Mouse (Mus musculus) forebrain, embryonic 15.5 days (tissue): ENCODE measurements around the gene Prc1. TPM values are rescaled to one million over a fixed set of nuclear protein-coding genes. Genes with fewer than 3 reads are reported as not detected.
"Not testable (repeated sequence)": the region's sequence is repeated elsewhere in the genome, so short reads cannot be mapped to it uniquely, and the experiment has no call there.

Source experiments
- ATAC-seq: fragments of 200-750 bp; cut with Nextera tagmentation; replicated peaks from 2 replicates; pipeline ENCODE4 v1.8.0; 2017; ENCODE audit warnings: mild to moderate bottlenecking, moderate TSS enrichment, moderate library complexity
- H3K27ac ChIP-seq: fragments of 300-500 bp; sonication (generic); replicated peaks from 2 replicates; pipeline ENCODE4 v1.5.1; 2015; ENCODE audit warnings: mild to moderate bottlenecking, inconsistent platforms
- H3K27me3 ChIP-seq: fragments of 300-500 bp; sonication (generic); 2 replicates; pipeline ENCODE4 v1.6.1; 2015; ENCODE audit warnings: inconsistent platforms
- H3K36me3 ChIP-seq: fragments of 300-500 bp; sonication (generic); 2 replicates; pipeline ENCODE4 v1.6.1; 2015; ENCODE audit warnings: mild to moderate bottlenecking, inconsistent platforms
- H3K4me1 ChIP-seq: fragments of 300-500 bp; sonication (generic); 2 replicates; pipeline ENCODE4 v1.6.1; 2015; ENCODE audit warnings: inconsistent platforms
- H3K4me2 ChIP-seq: fragments of 300-500 bp; sonication (generic); replicated peaks from 2 replicates; pipeline ENCODE4 v1.6.1; 2015; ENCODE audit warnings: mild to moderate bottlenecking, inconsistent platforms
- H3K4me3 ChIP-seq: fragments of 300-500 bp; sonication (generic); 2 replicates; pipeline ENCODE4 v1.5.1; 2015; ENCODE audit warnings: mild to moderate bottlenecking, inconsistent platforms
- H3K9ac ChIP-seq: fragments of 300-500 bp; sonication (generic); replicated peaks from 2 replicates; pipeline ENCODE4 v1.6.1; 2015; ENCODE audit warnings: mild to moderate bottlenecking, inconsistent platforms
- H3K9me3 ChIP-seq: fragments of 300-500 bp; sonication (generic); 2 replicates; pipeline ENCODE4 v1.6.1; 2016; ENCODE audit warnings: inconsistent platforms
- WGBS: fragments of 180-500 bp; shearing (Covaris S2); methylation state at CpG from one replicate; pipeline ENCODE4 v1.1.7; 2015; ENCODE audit warnings: mixed read lengths; 5-methylcytosine and 5-hydroxymethylcytosine counted together
- polyA plus RNA-seq: library from polyadenylated mRNA; unstranded; fragments of >200 nt; fragmentation: Nextera tagmentation; extraction: Ambion mirVana; gene quantifications from 2 replicates; pipeline ENCODE4 v1.2.1, GENCODE M21; 2015

Prc1 gene
- polyA plus RNA-seq, 1 experiment from 2014 or later: 91.2 TPM

- Histone ChIP-seq H3K4me1 (peaks cover 17% of the 10 kb centered on the region), H3K4me2 (peak overlapping the region; percentile 65), H3K27me3 (no peaks in the 10 kb centered on the region), H3K4me3 (peak overlapping the region; percentile 63), H3K9me3 (no peaks in the 10 kb centered on the region), H3K27ac (peak overlapping the region; percentile 94), H3K9ac (peak overlapping the region; percentile 71), H3K36me3 (peaks cover 35% of the 10 kb centered on the region)
- no peak for ATAC-seq
- WGBS: 17% methylated on average over 8 of the region's 8 CpGs
Measured at GRCm38 (mm10) chr7:80323336-80323735, 29.1 kb downstream of the Prc1 start.

DNA sequence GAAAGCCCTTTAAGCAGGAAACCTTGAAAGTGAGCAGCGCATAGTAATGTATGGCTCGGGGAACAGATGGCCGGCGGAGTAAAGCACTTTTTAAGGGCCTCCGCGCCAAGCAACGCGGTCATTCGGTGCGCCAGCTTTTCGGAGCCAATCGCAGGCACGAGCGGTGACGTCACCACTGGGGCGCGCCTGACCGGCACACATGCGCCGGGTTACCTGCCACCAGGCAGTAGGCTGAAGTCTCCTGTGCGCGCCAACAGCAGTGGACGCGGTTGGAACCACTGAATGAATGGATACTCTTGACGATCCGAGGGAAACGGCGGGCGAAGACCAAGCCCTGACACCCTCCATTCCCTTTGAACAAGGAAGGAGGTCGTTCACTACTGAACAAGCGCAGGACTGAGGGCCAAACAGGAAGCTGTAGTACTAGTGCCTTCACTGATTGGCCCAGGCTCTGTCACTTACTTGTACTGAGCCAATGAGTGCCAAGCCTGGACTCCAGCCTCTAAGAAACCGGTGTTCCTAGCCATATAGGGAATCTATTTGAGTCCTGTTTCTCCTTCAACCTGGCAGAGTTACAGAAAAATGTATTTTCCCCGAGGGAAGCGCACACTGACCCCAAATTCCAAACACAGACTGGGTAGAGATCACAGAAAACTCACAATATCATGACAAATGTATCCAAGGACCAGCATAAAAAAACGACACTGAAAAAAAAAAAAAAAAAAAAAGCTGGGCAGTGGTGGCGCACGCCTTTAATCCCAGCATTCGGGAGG, 30.0 kb downstream of the Prc1 start, which contains the start of gene Rccd1:
Gene Rccd1 (minus strand): TSS at position 412 of the 773 bp plus-strand sequence.
- Histone ChIP-seq H3K36me3 (peaks cover 40% of the 10 kb centered on the region), H3K27ac (peak within 1 kb of the TSS; percentile 94), H3K4me1 (peaks cover 17% of the 10 kb centered on the region), H3K9ac (peak within 1 kb of the TSS; percentile 71), H3K4me3 (peak within 1 kb of the TSS; percentile 63), H3K9me3 (no peaks in the 10 kb centered on the region), H3K4me2 (peak within 1 kb of the TSS; percentile 65), H3K27me3 (no peaks in the 10 kb centered on the region)
- 2% methylated on average over 38 of the region's 38 CpGs for WGBS
- peak; percentile 99 for ATAC-seq

GRCm38 (mm10) chr7:80324816-80325119, 30.5 kb downstream of the Prc1 start:
- not testable (repeated sequence) for H3K9ac ChIP-seq, H3K27me3 ChIP-seq, ATAC-seq, H3K9me3 ChIP-seq
- WGBS: 51% methylated on average over 5 of the region's 5 CpGs
- Histone ChIP-seq H3K27ac (peak overlapping the region; percentile 94), H3K4me3 (peak overlapping the region; percentile 63; the same call in 1 of the 2 replicates), H3K4me1 (peaks cover 17% of the 10 kb centered on the region), H3K36me3 (peaks cover 46% of the 10 kb centered on the region), H3K4me2 (0 out of 2 replicates have a peak overlapping the region, but pooled peaks have one; percentile 65)

DNA sequence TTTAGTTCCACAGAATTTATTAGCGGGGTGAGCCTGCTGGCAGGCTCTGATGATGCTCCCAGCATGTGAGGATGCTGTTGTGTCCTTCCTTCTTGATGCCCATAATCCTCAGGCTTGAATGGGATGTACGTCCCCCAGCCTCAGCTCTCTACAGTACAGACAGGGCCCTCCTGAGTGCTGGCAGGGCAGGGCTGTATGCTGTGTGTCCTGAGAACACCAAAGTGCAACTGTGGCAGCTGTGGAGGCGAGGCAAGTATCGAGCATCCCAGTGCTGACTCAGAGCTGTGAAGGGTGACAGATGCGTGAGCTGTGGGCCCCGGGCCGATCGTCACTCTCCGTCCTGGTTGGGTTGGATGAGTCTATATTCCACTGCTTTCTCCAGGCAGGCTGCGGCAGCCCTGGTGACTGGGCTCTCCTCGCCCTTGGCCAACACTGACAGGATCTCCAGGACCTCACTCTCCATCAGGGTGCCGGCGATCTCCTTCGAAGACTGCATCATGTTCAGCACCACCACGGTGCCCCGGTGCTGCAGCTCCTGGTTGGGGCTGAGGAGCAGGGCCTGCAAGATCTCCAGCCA, 31.1 kb downstream of the Prc1 start:
- Histone ChIP-seq H3K4me1 (peaks cover 17% of the 10 kb centered on the region), H3K27me3 (no peaks in the 10 kb centered on the region), H3K27ac (peak overlapping the region; percentile 16), H3K9ac (no peak overlapping the region), H3K36me3 (peaks cover 52% of the 10 kb centered on the region), H3K4me2 (no peak overlapping the region), H3K9me3 (no peaks in the 10 kb centered on the region), H3K4me3 (no peak overlapping the region)
- WGBS: 96% methylated on average over 16 of the region's 16 CpGs
- no peak for ATAC-seq

- no peak overlapping the region for H3K4me2 ChIP-seq
- peaks cover 59% of the 10 kb centered on the region for H3K36me3 ChIP-seq
- H3K4me1 ChIP-seq: peaks cover 17% of the 10 kb centered on the region
- ATAC-seq: no peak
- H3K9me3 ChIP-seq: no peaks in the 10 kb centered on the region
- no peak overlapping the region for H3K27ac ChIP-seq
- WGBS: 98% methylated on average over 19 of the region's 19 CpGs
- no peak overlapping the region for H3K4me3 ChIP-seq
- no peaks in the 10 kb centered on the region for H3K27me3 ChIP-seq
- no peak overlapping the region for H3K9ac ChIP-seq
Measured at GRCm38 (mm10) chr7:80326076-80326475, 31.8 kb downstream of the Prc1 start.

GRCm38 (mm10) chr7:80330278-80330677, 36.0 kb downstream of the Prc1 start:
- H3K9me3 ChIP-seq: no peaks in the 10 kb centered on the region
- H3K27me3 ChIP-seq: no peaks in the 10 kb centered on the region
- no peak overlapping the region for H3K4me3 ChIP-seq
- H3K9ac ChIP-seq: no peak overlapping the region
- no peak overlapping the region for H3K4me2 ChIP-seq
- H3K27ac ChIP-seq: no peak overlapping the region
- H3K4me1 ChIP-seq: 0 out of 2 replicates have a peak, but pooled peaks cover 1% of the 10 kb centered on the region
- peaks cover 96% of the 10 kb centered on the region for H3K36me3 ChIP-seq
- no peak for ATAC-seq
- 81% methylated on average over 8 of the region's 8 CpGs for WGBS

- Histone ChIP-seq H3K27me3 (no peaks in the 10 kb centered on the region), H3K27ac (no peak overlapping the region), H3K4me1 (0 out of 2 replicates have a peak, but pooled peaks cover 3% of the 10 kb centered on the region), H3K9me3 (no peaks in the 10 kb centered on the region), H3K9ac (no peak overlapping the region), H3K4me3 (no peak overlapping the region), H3K4me2 (no peak overlapping the region), H3K36me3 (peaks cover 96% of the 10 kb centered on the region)
- WGBS: 95% methylated on average over 19 of the region's 19 CpGs
- no peak for ATAC-seq
Measured at GRCm38 (mm10) chr7:80331433-80331832, 37.2 kb downstream of the Prc1 start.

- Histone ChIP-seq H3K4me3 (no peak overlapping the region), H3K9me3 (no peaks in the 10 kb centered on the region), H3K4me2 (no peak overlapping the region), H3K36me3 (peaks cover 76% of the 10 kb centered on the region), H3K27me3 (no peaks in the 10 kb centered on the region), H3K27ac (no peak overlapping the region), H3K9ac (no peak overlapping the region), H3K4me1 (peaks cover 20% of the 10 kb centered on the region)
- ATAC-seq: no peak
- WGBS: 94% methylated on average over 4 of the region's 4 CpGs
Measured at GRCm38 (mm10) chr7:80334848-80335247, 40.6 kb downstream of the Prc1 start.

DNA sequence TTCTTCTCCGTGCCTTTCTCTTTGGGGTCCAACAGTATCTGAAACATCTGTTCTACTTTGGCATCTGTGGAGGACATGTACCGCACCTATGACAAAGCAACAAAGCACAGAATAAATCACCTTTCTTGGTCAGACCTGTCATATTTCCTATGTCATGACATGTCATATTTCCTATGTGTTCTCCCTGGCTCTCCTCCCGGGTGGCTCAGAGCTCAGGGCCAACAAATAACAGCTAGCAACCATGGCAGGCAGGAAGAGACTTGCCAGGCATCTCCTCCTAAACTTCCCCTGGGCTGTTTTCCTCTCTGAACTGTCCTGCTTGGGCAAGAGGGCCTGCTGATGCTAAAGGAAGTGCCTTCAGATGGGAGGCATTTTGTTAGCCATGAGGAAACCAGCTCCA, 42.7 kb downstream of the Prc1 start:
- Histone ChIP-seq H3K4me2 (no peak overlapping the region), H3K27ac (no peak overlapping the region), H3K9me3 (no peaks in the 10 kb centered on the region), H3K9ac (no peak overlapping the region), H3K27me3 (no peaks in the 10 kb centered on the region), H3K4me1 (peaks cover 29% of the 10 kb centered on the region), H3K36me3 (peaks cover 55% of the 10 kb centered on the region), H3K4me3 (no peak overlapping the region)
- ATAC-seq: no peak
- WGBS: 94% methylated on average over 3 of the region's 3 CpGs

- Histone ChIP-seq H3K27me3 (no peaks in the 10 kb centered on the region), H3K27ac (peak overlapping the region; percentile 68), H3K4me2 (peak overlapping the region; percentile 94), H3K4me3 (peak overlapping the region; percentile 84), H3K4me1 (peaks cover 41% of the 10 kb centered on the region), H3K9ac (peak overlapping the region; percentile 82), H3K9me3 (no peaks in the 10 kb centered on the region), H3K36me3 (peaks cover 32% of the 10 kb centered on the region)
- 3% methylated on average over 17 of the region's 17 CpGs for WGBS
- no peak for ATAC-seq
Measured at GRCm38 (mm10) chr7:80339371-80339770, 45.1 kb downstream of the Prc1 start.

DNA sequence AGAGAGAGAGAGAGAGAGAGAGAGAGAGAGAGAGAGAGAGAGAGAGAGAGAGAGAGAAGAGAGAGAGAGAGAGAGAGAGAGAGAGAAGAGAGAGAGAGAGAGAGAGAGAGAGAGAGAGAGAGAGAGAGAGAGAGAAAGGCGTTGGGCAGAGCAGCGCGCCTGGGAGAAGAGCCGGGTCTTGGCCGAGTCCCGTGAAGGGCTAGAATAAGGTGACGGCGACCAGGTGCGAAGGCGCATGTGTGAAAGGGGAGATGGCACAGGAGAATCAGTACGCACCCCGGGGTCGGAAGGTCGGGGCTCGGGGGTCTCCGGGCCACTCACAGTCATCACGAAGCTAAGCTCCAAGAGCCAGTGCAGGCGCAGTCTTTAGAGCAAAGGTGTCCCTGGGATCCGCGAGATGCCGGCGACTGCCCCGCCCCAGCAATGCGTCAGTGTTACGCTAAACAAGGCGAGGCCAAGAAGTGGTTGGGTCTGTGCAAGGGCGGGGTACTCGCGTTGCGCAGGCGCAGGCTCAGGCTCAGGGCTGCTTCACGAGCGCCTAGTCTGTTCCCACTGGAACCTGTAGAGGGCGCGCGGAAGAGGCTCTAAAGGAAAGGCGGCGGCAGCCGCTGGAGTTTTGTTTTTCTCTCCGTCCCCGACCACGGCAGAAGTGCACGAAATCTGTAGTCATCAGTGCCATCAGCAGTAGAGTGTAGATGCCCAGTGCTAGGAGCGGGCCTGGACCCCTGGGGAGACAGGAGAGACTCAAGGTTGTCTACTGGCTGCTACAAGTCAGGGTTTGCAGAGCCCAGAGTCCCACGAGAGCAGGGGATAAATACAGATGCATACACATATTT, 45.8 kb downstream of the Prc1 start:
- peak; percentile 97 for ATAC-seq
- Histone ChIP-seq H3K27ac (peak overlapping the region; percentile 92), H3K4me2 (peak overlapping the region; percentile 94), H3K9ac (peak overlapping the region; percentile 82), H3K36me3 (peaks cover 25% of the 10 kb centered on the region), H3K4me1 (peaks cover 41% of the 10 kb centered on the region), H3K27me3 (no peaks in the 10 kb centered on the region), H3K4me3 (peak overlapping the region; percentile 84), H3K9me3 (no peaks in the 10 kb centered on the region)
- WGBS: 1% methylated on average over 45 of the region's 45 CpGs

DNA sequence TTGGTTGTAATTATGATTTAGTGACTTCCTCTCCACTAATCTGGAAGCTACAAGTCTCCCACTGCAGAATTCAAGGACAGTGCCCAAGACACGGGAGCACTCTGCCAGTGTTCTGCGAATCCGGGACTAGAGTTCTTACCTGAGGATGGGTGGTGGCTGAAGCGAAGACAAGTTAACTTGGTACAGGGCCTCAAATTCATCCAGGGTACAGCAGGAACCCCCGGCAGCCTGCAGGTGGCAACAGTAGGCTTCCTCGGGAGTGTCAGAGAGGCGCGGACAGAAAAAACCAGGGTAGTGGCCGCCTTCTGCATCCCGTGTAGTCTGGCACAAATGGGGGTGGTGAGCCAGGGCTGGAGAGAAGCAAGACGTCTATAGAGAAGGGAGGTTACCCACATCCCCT, 46.5 kb downstream of the Prc1 start, which contains the start of gene Unc45a:
Gene Unc45a (minus strand): TSS at position 213 of the 400 bp plus-strand sequence.
- peak within 1 kb of the TSS; percentile 94 for H3K4me2 ChIP-seq
- peak within 1 kb of the TSS; percentile 84 for H3K4me3 ChIP-seq
- ATAC-seq: peak; percentile 30; the same call in 1 of the 2 replicates
- H3K36me3 ChIP-seq: peaks cover 17% of the 10 kb centered on the region
- WGBS: 3% methylated on average over 11 of the region's 11 CpGs
- H3K9ac ChIP-seq: peak within 1 kb of the TSS; percentile 82
- no peaks in the 10 kb centered on the region for H3K9me3 ChIP-seq
- peak within 1 kb of the TSS; percentile 92 for H3K27ac ChIP-seq
- H3K27me3 ChIP-seq: no peaks in the 10 kb centered on the region
- peaks cover 39% of the 10 kb centered on the region for H3K4me1 ChIP-seq
